Mouse (Mus musculus): Measurements from ENCODE around the gene Fitm1. TPM values are rescaled to one million over a fixed set of nuclear protein-coding genes. Genes with fewer than 3 reads are reported as not detected.

The Fitm1 gene
- polyA plus RNA-seq, 1 experiment from 2014 or later = 2.0 TPM

GRCm38 (mm10) chr14:55554635-55555034 is 20.8 kb upstream of the Fitm1 start:
- no peak overlapping the region for H3K27ac ChIP-seq (replicated peaks)
- no peaks in the 10 kb centered on the region for H3K9me3 ChIP-seq (replicated peaks)
- ATAC-seq (ENCODE audit: low FRiP score) = no peak

GRCm38 (mm10) chr14:55555788-55556187 is 19.6 kb upstream of the Fitm1 start:
- no peak overlapping the region for H3K27ac ChIP-seq (replicated peaks)
- H3K9ac ChIP-seq (replicated peaks) = no peak overlapping the region
- H3K4me2 ChIP-seq = no peak overlapping the region
- no peaks in the 10 kb centered on the region for H3K9me3 ChIP-seq (replicated peaks)
- H3K4me1 ChIP-seq = peaks cover 3% of the 10 kb centered on the region
- no peak for ATAC-seq (ENCODE audit: low FRiP score)
- H3K36me3 ChIP-seq = no peaks in the 10 kb centered on the region
- 89% methylated on average over 3 of the region's 3 CpGs for WGBS
- no peak overlapping the region for H3K4me3 ChIP-seq (replicated peaks)
- H3K27me3 ChIP-seq (replicated peaks) = no peaks in the 10 kb centered on the region

More at GRCm38 (mm10) chr14:55554635-55555034, 20.8 kb upstream of the Fitm1 start:
- Histone ChIP-seq H3K27me3 (replicated peaks) (no peaks in the 10 kb centered on the region), H3K4me1 (peaks cover 3% of the 10 kb centered on the region), H3K4me3 (replicated peaks) (no peak overlapping the region), H3K9ac (replicated peaks) (no peak overlapping the region), H3K36me3 (no peaks in the 10 kb centered on the region; the same call in 1 of the 2 replicates), H3K4me2 (no peak overlapping the region)

DNA sequence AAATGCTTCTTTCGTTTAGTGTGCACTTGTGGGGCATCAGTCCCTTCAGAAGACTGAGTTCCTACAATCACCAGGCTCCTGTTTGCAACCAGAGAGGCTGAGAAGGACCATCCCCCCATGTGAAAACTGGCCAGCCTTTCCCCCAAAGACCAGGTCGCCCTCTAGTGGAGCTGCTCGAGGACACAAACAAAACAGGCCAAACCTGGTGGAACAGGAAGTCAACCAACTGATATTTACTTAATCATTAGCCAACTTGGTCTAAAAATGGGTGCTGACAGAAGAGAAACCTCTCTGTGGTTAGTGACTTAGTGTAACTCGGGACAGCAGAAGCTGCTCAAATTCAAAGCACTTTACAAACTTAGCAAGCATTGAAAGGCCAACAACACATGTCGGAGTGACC is 18.4 kb upstream of the Fitm1 start:
- Histone ChIP-seq H3K4me3 (replicated peaks) (no peak overlapping the region), H3K4me1 (peaks cover 15% of the 10 kb centered on the region), H3K36me3 (no peaks in the 10 kb centered on the region), H3K4me2 (no peak overlapping the region), H3K27ac (replicated peaks) (no peak overlapping the region), H3K9ac (replicated peaks) (no peak overlapping the region), H3K27me3 (replicated peaks) (no peaks in the 10 kb centered on the region), H3K9me3 (replicated peaks) (no peaks in the 10 kb centered on the region)
- ATAC-seq (ENCODE audit: low FRiP score) = no peak
- WGBS = 28% methylated on average over 5 of the region's 5 CpGs

DNA sequence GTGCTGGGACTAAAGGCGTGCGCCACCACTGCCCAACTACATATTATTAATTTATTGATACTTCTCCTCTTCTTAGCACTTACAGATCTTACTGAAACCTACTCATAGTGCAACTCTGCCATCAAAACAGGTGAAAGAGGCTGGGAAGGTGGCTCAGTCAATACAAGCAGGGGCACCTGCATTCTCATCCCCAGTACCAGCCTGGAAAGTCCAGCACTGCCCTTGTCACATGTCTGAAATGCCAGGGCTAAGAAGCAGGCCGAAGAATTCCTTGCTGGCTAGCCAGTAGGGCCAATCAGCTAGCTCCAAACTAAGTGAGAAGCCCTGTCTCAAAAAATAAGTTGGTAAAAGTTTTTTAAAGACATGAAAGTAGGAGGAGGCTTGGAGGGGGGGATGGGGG is 17.8 kb upstream of the Fitm1 start:
- WGBS = 92% methylated on average over 3 of the region's 3 CpGs
- Histone ChIP-seq H3K27ac (replicated peaks) (no peak overlapping the region), H3K36me3 (no peaks in the 10 kb centered on the region), H3K4me2 (no peak overlapping the region), H3K4me1 (peaks cover 21% of the 10 kb centered on the region), H3K27me3 (replicated peaks) (no peaks in the 10 kb centered on the region), H3K9me3 (replicated peaks) (no peaks in the 10 kb centered on the region), H3K9ac (replicated peaks) (no peak overlapping the region), H3K4me3 (replicated peaks) (no peak overlapping the region)
- no peak for ATAC-seq (ENCODE audit: low FRiP score)

DNA sequence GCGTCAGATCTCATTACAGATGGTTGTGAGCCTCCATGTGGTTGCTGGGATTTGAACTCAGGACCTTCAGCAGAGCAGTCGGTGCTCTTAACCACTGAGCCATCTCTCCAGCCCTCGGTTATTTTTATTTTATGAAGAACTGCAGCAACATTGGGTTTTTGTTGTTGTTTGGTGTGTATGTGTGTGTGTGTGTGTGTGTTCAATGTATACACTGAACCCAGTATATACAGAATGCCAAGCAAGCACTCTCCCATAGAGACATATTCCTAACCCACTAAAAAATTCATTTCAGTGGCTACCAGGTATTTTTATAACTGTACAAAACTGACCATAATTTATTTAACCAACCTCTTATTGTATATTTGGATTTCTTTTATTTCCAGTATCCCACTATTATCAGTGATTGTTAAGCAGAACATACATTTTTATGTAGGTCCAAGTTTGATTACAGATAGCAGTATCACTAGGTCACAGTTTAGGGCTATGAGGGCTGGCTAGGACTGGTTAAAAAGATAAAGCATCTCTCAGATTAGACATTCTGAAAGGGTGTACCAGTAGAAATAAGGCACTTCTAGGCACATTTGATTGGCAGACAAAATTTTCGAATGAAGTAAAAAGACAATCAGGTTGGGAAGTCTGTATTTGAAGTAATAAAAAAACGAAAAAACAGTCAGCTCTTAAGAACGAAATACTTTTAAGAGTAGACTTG is 16.5 kb upstream of the Fitm1 start:
- peak overlapping the region; percentile 86 for H3K4me2 ChIP-seq
- no peaks in the 10 kb centered on the region for H3K9me3 ChIP-seq (replicated peaks)
- H3K9ac ChIP-seq (replicated peaks) = peak overlapping the region; percentile 70
- H3K4me3 ChIP-seq (replicated peaks) = peak overlapping the region; percentile 63
- H3K27me3 ChIP-seq (replicated peaks) = no peaks in the 10 kb centered on the region
- peaks cover 5% of the 10 kb centered on the region for H3K36me3 ChIP-seq
- 62% methylated on average over 6 of the region's 6 CpGs for WGBS
- peaks cover 25% of the 10 kb centered on the region for H3K4me1 ChIP-seq
- no peak overlapping the region for H3K27ac ChIP-seq (replicated peaks)
- ATAC-seq (ENCODE audit: low FRiP score) = no peak

GRCm38 (mm10) chr14:55559799-55560201 is 15.6 kb upstream of the Fitm1 start, which contains the start of gene Dcaf11:
Dcaf11 (plus strand) TSS chr14:55560006.
- H3K9me3 ChIP-seq (replicated peaks) = no peaks in the 10 kb centered on the region
- ATAC-seq (ENCODE audit: low FRiP score) = peak; percentile 82
- H3K27me3 ChIP-seq (replicated peaks) = no peaks in the 10 kb centered on the region
- H3K27ac ChIP-seq (replicated peaks) = peak within 1 kb of the TSS; percentile 99
- under 1% methylated on average over 27 of the region's 27 CpGs for WGBS
- peak within 1 kb of the TSS; percentile 63 for H3K4me3 ChIP-seq (replicated peaks)
- H3K9ac ChIP-seq (replicated peaks) = peak within 1 kb of the TSS; percentile 70
- H3K4me2 ChIP-seq = peak within 1 kb of the TSS; percentile 86
- peaks cover 25% of the 10 kb centered on the region for H3K4me1 ChIP-seq
- H3K36me3 ChIP-seq = peaks cover 14% of the 10 kb centered on the region

GRCm38 (mm10) chr14:55560202-55561073 is 15.0 kb upstream of the Fitm1 start, which contains the start of gene A730061H03Rik:
A730061H03Rik (minus strand) TSS chr14:55560406.
- H3K27ac ChIP-seq (replicated peaks) = peak within 1 kb of the TSS; percentile 99
- peaks cover 25% of the 10 kb centered on the region for H3K4me1 ChIP-seq
- H3K9me3 ChIP-seq (replicated peaks) = no peaks in the 10 kb centered on the region
- peaks cover 20% of the 10 kb centered on the region for H3K36me3 ChIP-seq
- peak within 1 kb of the TSS; percentile 63 for H3K4me3 ChIP-seq (replicated peaks)
- H3K9ac ChIP-seq (replicated peaks) = peak within 1 kb of the TSS; percentile 70
- ATAC-seq (ENCODE audit: low FRiP score) = peak; percentile 97
- H3K27me3 ChIP-seq (replicated peaks) = no peaks in the 10 kb centered on the region
- H3K4me2 ChIP-seq = peak within 1 kb of the TSS; percentile 86
- WGBS = under 1% methylated on average over 51 of the region's 51 CpGs

DNA sequence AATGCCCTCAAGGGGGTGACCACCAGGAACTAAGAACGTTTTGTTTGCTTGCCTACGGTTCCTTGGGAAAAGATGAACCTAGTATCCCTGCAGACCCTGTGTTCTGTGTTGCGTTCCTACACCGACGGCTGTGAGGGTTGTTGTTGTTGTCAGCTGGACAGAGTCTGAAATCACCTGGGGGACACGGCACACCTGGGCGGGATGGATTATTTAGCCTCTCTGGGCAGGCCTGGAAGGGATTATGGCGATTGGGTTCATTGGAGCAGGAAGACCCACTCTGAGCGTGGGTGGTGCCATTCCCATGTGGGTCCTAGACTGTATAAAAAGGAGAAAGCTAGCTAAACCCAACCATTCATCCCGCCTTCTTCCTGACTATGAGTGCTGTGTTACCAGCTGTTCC is 13.6 kb upstream of the Fitm1 start:
- peaks cover 25% of the 10 kb centered on the region for H3K4me1 ChIP-seq
- peak overlapping the region; percentile 63; the same call in 1 of the 2 replicates for H3K4me3 ChIP-seq (replicated peaks)
- no peak overlapping the region for H3K9ac ChIP-seq (replicated peaks)
- H3K4me2 ChIP-seq = peak overlapping the region; percentile 86
- H3K27ac ChIP-seq (replicated peaks) = no peak overlapping the region
- no peaks in the 10 kb centered on the region for H3K27me3 ChIP-seq (replicated peaks)
- peaks cover 34% of the 10 kb centered on the region for H3K36me3 ChIP-seq
- WGBS = 91% methylated on average over 10 of the region's 10 CpGs
- ATAC-seq (ENCODE audit: low FRiP score) = no peak
- no peaks in the 10 kb centered on the region for H3K9me3 ChIP-seq (replicated peaks)

DNA sequence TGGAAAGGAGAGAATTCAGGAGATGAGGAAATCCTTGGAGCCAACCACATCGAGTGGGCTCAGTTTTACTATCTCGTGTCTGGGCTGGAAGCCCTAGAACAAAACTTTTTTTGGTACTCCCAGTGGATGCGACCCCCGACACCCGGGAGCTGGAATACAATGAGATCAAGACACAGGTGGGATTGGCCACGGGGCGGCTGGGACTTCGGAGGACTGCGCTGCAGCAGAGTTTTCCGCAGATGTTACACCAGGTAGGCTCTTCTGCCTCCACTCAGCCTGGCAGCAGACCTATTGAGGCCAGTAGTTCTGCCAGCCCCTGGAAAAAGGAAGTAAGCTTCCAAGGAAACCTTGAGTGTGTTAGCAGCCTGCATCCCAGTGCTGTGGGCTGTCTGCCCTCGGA is 12.2 kb upstream of the Fitm1 start:
- Histone ChIP-seq H3K27ac (replicated peaks) (no peak overlapping the region), H3K4me1 (peaks cover 25% of the 10 kb centered on the region), H3K27me3 (replicated peaks) (no peaks in the 10 kb centered on the region), H3K4me2 (no peak overlapping the region), H3K4me3 (replicated peaks) (no peak overlapping the region), H3K36me3 (peaks cover 48% of the 10 kb centered on the region), H3K9me3 (replicated peaks) (no peaks in the 10 kb centered on the region), H3K9ac (replicated peaks) (no peak overlapping the region)
- ATAC-seq (ENCODE audit: low FRiP score) = no peak
- 94% methylated on average over 11 of the region's 11 CpGs for WGBS

- peaks cover 72% of the 10 kb centered on the region for H3K36me3 ChIP-seq
- no peaks in the 10 kb centered on the region for H3K9me3 ChIP-seq (replicated peaks)
- H3K4me3 ChIP-seq (replicated peaks) = no peak overlapping the region
- no peak overlapping the region for H3K27ac ChIP-seq (replicated peaks)
- H3K27me3 ChIP-seq (replicated peaks) = no peaks in the 10 kb centered on the region
- H3K4me1 ChIP-seq = peaks cover 22% of the 10 kb centered on the region
- no peak overlapping the region for H3K4me2 ChIP-seq
- no peak overlapping the region for H3K9ac ChIP-seq (replicated peaks)
- WGBS = 92% methylated on average over 3 of the region's 3 CpGs
- ATAC-seq (ENCODE audit: low FRiP score) = no peak
These were observed 9.7 kb upstream of the Fitm1 start for GRCm38 (mm10) chr14:55565748-55566147.

- Histone ChIP-seq H3K27me3 (replicated peaks) (no peaks in the 10 kb centered on the region), H3K4me3 (replicated peaks) (no peak overlapping the region), H3K4me1 (peaks cover 6% of the 10 kb centered on the region; the same call in 1 of the 2 replicates), H3K27ac (replicated peaks) (no peak overlapping the region), H3K9me3 (replicated peaks) (no peaks in the 10 kb centered on the region), H3K9ac (replicated peaks) (no peak overlapping the region), H3K4me2 (no peak overlapping the region), H3K36me3 (peaks cover 75% of the 10 kb centered on the region)
- no peak for ATAC-seq (ENCODE audit: low FRiP score)
- WGBS = 98% methylated on average over 3 of the region's 3 CpGs
These were observed 7.9 kb upstream of the Fitm1 start for GRCm38 (mm10) chr14:55567496-55567895.

DNA sequence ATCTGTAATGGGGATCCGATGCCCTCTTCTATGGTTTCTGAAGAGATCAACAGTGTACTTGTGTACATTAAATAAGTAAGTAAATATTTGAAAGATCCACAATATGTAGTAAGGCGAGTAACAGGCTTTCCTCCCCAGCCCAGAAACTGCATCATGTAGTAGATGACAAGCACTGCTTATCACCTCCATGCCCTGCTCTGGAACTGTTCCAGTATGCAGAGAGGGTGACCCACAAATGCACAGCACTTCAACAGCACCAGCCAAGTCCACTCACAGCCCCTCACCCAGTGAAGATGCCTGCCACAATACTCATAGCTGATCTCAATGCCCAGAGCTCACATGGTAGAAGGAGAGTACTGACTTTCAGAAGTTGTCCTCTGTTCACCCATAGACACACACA is 4.8 kb upstream of the Fitm1 start:
- no peaks in the 10 kb centered on the region for H3K27me3 ChIP-seq (replicated peaks)
- H3K4me2 ChIP-seq = no peak overlapping the region
- 93% methylated on average over 2 of the region's 2 CpGs for WGBS
- no peak for ATAC-seq (ENCODE audit: low FRiP score)
- no peak overlapping the region for H3K27ac ChIP-seq (replicated peaks)
- H3K9me3 ChIP-seq (replicated peaks) = no peaks in the 10 kb centered on the region
- no peak overlapping the region for H3K4me3 ChIP-seq (replicated peaks)
- peaks cover 53% of the 10 kb centered on the region for H3K36me3 ChIP-seq
- H3K9ac ChIP-seq (replicated peaks) = no peak overlapping the region
- H3K4me1 ChIP-seq = no peaks in the 10 kb centered on the region
